Mouse (Mus musculus) lung, embryonic 15.5 days (tissue): ENCODE results near the gene Mgat4d. TPM values are rescaled to one million over a fixed set of nuclear protein-coding genes. Genes with fewer than 3 reads are reported as not detected.
A peak's percentile ranks its signal among the peaks of the same experiment; 100 is the strongest.

Experiments
- ATAC-seq: fragments of 200-750 bp; cut with Nextera tagmentation; 2 replicates; pipeline ENCODE4 v1.8.0; 2017; ENCODE audit warnings: moderate number of reproducible peaks, borderline replicate concordance; ENCODE audit not compliant: low FRiP score, low TSS enrichment; ENCODE audit errors: extremely low read depth
- H3K27ac ChIP-seq: fragments of 300-500 bp; sonication (generic); 2 replicates; pipeline ENCODE4 v1.5.1; 2015; ENCODE audit warnings: moderate library complexity, mild to moderate bottlenecking, inconsistent platforms
- H3K27me3 ChIP-seq: fragments of 300-500 bp; sonication (generic); 2 replicates; pipeline ENCODE4 v1.6.1; 2015; ENCODE audit warnings: inconsistent platforms
- H3K36me3 ChIP-seq: fragments of 300-500 bp; sonication (generic); 2 replicates; pipeline ENCODE4 v1.6.1; 2015; ENCODE audit warnings: inconsistent platforms
- H3K4me1 ChIP-seq: fragments of 300-500 bp; sonication (generic); 2 replicates; pipeline ENCODE4 v1.6.1; 2015; ENCODE audit warnings: inconsistent platforms
- H3K4me2 ChIP-seq: fragments of 300-500 bp; sonication (generic); 2 replicates; pipeline ENCODE4 v1.6.1; 2015; ENCODE audit warnings: inconsistent platforms, mild to moderate bottlenecking, moderate library complexity
- H3K4me3 ChIP-seq: fragments of 300-500 bp; sonication (generic); 2 replicates; pipeline ENCODE4 v1.5.1; 2015; ENCODE audit warnings: mild to moderate bottlenecking, inconsistent platforms
- H3K9ac ChIP-seq: fragments of 300-500 bp; sonication (generic); 2 replicates; pipeline ENCODE4 v1.6.1; 2015; ENCODE audit warnings: inconsistent platforms
- H3K9me3 ChIP-seq: fragments of 300-500 bp; sonication (generic); 2 replicates; pipeline ENCODE4 v1.6.1; 2016; ENCODE audit warnings: inconsistent platforms
- WGBS: fragments of 180-500 bp; shearing (Covaris S2); methylation state at CpG from one replicate; pipeline ENCODE4 v1.1.7; 2015; 5-methylcytosine and 5-hydroxymethylcytosine counted together
- polyA plus RNA-seq: library from polyadenylated mRNA; unstranded; fragments of >200 nt; fragmentation: Nextera tagmentation; extraction: Ambion mirVana; gene quantifications from 2 replicates; pipeline ENCODE4 v1.2.1, GENCODE M21; 2015

The Mgat4d gene
- polyA plus RNA-seq, 1 experiment from 2014 or later: not detected

DNA sequence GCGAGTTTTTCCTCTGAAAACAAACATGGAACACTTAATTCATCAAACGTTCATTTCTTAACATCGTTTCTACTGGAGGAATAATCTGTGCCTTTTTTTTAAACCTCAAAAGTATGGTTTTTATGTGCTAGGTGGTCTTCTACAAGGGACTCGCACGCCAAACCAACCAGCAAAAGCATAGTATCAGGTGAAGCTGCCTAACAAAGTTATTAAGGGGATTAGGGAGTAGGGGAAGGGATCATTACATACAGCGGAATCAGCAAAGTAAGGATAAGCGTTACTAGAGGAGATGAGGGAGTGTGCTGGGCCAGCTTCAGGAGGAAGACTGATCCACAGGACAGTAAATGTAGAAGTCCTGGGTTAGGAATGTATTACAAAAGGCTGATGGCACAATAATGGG lies 15.4 kb upstream of the Mgat4d start:
- H3K27me3 ChIP-seq: 0 out of 2 replicates have a peak, but pooled peaks cover 6% of the 10 kb centered on the region
- 0 out of 2 replicates have a peak, but pooled peaks have one; percentile 5 for ATAC-seq
- H3K4me2 ChIP-seq: peak overlapping the region; percentile 93
- H3K4me1 ChIP-seq: peaks cover 3% of the 10 kb centered on the region; the same call in 1 of the 2 replicates
- peak overlapping the region; percentile 93 for H3K4me3 ChIP-seq
- no peaks in the 10 kb centered on the region for H3K9me3 ChIP-seq
- H3K36me3 ChIP-seq: no peaks in the 10 kb centered on the region; the same call in 1 of the 2 replicates
- 12% methylated on average over 7 of the region's 7 CpGs for WGBS
- H3K27ac ChIP-seq: no peak overlapping the region
- H3K9ac ChIP-seq: peak overlapping the region; percentile 30; the same call in 1 of the 2 replicates

DNA sequence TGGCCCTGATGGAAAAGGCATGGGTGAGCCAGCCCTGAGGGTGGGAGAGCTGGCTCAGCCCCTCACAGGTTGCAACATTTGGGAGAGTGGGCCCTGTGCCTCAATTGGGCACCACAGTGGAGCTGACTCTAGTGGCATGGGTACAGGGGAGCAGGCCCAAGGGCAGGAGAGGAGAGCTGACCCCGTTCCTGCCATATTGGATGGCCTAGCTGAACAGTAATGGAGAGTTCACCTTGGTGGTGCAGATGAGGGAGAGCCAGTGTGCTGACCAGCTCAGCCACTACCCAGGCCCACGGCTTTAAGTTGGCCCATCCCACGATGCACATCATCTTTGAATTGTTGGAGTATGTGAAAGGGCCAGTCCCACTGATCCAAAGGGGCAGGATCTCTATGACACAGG lies 6.2 kb upstream of the Mgat4d start:
- WGBS: 82% methylated on average over 3 of the region's 3 CpGs
- ATAC-seq: peak; percentile 39
- H3K4me2 ChIP-seq: no peak overlapping the region

DNA sequence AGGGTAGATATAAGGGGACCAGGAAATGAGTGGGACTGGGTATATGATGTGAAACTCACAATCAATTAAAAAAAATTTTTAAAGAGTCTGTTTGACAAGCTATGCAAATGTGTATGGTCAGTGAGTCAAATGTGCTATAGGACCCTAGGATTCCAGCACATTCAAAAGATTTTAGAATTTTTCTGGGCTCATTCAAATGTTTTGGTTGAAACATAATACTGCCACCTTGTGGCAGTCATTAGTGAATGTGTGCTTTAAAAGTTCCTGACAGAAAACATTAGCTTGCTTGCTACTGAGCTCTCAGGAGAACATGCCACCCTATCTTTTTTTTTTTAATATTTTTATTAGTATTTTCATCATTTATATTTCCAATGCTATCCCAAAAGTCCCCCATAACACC lies 5.6 kb upstream of the Mgat4d start:
- Histone ChIP-seq H3K27ac (no peak overlapping the region), H3K4me2 (no peak overlapping the region), H3K4me1 (no peaks in the 10 kb centered on the region), H3K4me3 (no peak overlapping the region), H3K9me3 (no peaks in the 10 kb centered on the region), H3K9ac (no peak overlapping the region), H3K36me3 (no peaks in the 10 kb centered on the region), H3K27me3 (no peaks in the 10 kb centered on the region)
- no peak for ATAC-seq

More for the DNA sequence above, 6.2 kb upstream of the Mgat4d start:
- Histone ChIP-seq H3K9ac (no peak overlapping the region), H3K27me3 (no peaks in the 10 kb centered on the region), H3K4me3 (no peak overlapping the region), H3K36me3 (no peaks in the 10 kb centered on the region), H3K27ac (no peak overlapping the region), H3K4me1 (no peaks in the 10 kb centered on the region), H3K9me3 (no peaks in the 10 kb centered on the region)

DNA sequence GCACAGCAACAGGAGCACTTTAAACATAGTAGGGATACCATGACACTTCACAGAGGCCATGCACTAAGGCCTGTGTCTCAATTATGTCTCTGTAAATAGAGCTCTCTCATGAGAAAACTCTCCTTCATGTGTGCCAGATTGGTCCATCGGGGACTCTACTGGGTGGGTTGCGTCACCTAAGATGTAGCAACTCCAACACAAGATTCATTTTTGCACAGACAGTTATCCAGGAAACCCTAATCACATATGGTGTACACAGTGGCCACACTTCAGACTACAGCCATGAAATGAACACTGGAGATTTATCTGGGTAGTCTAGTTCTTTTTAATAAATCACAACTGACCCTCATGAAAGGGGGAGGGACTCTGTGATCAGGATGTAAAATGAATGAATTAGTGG lies 3.0 kb downstream of the Mgat4d start:
- no peaks in the 10 kb centered on the region for H3K9me3 ChIP-seq
- H3K4me3 ChIP-seq: no peak overlapping the region
- no peak overlapping the region for H3K27ac ChIP-seq
- H3K36me3 ChIP-seq: no peaks in the 10 kb centered on the region
- WGBS: 85% methylated on average over 2 of the region's 2 CpGs
- no peak overlapping the region for H3K4me2 ChIP-seq
- H3K27me3 ChIP-seq: no peaks in the 10 kb centered on the region
- H3K9ac ChIP-seq: no peak overlapping the region
- ATAC-seq: no peak
- no peaks in the 10 kb centered on the region for H3K4me1 ChIP-seq

DNA sequence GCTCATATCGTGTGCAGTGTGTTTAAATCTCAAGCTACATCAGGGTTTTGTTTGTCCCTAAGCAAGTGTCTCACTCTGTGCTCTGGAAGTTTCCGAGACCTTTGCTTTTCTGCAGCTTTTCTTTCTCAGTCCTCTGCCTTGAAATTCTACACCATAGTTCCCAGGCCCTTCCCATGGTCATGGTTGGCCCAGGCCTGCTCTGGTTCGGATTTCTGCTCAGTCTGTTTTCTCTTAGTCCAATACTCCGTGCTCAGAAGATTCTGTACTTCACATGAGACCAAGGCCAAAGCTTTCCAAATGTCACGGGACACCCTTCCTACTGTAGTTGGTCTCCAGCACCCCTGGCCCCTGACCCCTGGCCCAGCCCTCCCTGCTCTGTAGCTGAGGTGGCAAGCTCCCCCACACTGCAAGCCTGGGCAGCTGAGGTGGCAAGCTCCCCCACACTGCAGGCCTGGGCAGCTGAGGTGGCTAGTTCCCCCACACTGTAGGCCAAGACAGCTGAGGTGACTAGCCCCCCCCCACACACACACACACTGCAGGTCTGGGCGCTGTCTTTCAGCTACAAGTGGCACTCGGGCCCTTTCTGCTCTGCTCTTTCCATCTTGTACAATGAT lies 15.0 kb downstream of the Mgat4d start:
- Histone ChIP-seq H3K4me3 (no peak overlapping the region), H3K4me2 (no peak overlapping the region), H3K36me3 (no peaks in the 10 kb centered on the region), H3K9ac (no peak overlapping the region), H3K27ac (no peak overlapping the region), H3K27me3 (no peaks in the 10 kb centered on the region), H3K9me3 (no peaks in the 10 kb centered on the region), H3K4me1 (0 out of 2 replicates have a peak, but pooled peaks cover 7% of the 10 kb centered on the region)
- no peak for ATAC-seq
- WGBS: 40% methylated on average over 7 of the region's 7 CpGs

DNA sequence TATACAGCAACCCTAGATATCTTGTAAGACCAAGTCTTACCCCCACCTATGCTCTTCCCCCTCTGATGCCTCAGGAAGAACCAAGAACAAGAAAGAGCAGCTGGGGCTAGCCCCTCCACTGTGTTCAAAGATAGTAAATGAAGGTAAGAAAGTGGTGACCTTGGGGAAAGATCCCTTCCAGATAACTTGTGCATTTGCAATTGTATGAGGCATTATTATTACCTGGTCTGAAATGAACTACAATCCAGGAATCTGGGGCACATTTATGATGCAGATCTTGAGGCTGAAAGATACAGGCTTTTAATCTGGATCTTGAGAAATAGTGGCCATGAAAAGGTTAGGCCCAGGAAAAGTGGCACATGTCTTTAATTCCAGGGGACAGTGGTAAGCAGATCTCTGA lies 29.0 kb downstream of the Mgat4d start:
- no peak for ATAC-seq
- H3K27me3 ChIP-seq: no peaks in the 10 kb centered on the region
- no peak overlapping the region for H3K27ac ChIP-seq
- H3K4me2 ChIP-seq: no peak overlapping the region
- no peaks in the 10 kb centered on the region for H3K4me1 ChIP-seq
- H3K4me3 ChIP-seq: no peak overlapping the region
- H3K9ac ChIP-seq: no peak overlapping the region
- no peaks in the 10 kb centered on the region for H3K9me3 ChIP-seq
- H3K36me3 ChIP-seq: no peaks in the 10 kb centered on the region

DNA sequence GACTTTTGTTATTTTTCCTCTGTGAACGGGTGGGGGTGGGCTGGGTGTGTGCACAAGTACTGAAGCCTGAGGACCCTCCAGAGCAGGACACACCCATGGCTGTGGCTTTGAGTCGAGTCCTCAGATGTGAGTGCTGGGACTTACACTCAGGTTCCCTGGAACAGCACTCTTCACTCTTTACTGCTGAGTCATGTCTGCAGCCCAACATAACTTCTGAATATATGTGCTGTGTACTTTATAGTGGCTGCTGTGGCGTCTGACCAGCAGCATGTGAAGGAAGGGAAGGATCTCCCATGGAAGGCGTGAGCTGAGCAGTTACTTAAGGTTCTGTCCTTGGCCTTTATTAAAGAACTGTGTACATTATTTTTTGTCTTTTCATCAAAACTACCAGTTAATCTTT lies 31.9 kb downstream of the Mgat4d start:
- H3K9me3 ChIP-seq: no peaks in the 10 kb centered on the region
- no peak overlapping the region for H3K27ac ChIP-seq
- no peak overlapping the region for H3K4me3 ChIP-seq
- no peaks in the 10 kb centered on the region for H3K36me3 ChIP-seq
- H3K27me3 ChIP-seq: no peaks in the 10 kb centered on the region
- no peaks in the 10 kb centered on the region for H3K4me1 ChIP-seq
- no peak overlapping the region for H3K9ac ChIP-seq
- no peak for ATAC-seq
- WGBS: 44% methylated on average over 4 of the region's 4 CpGs
- no peak overlapping the region for H3K4me2 ChIP-seq

DNA sequence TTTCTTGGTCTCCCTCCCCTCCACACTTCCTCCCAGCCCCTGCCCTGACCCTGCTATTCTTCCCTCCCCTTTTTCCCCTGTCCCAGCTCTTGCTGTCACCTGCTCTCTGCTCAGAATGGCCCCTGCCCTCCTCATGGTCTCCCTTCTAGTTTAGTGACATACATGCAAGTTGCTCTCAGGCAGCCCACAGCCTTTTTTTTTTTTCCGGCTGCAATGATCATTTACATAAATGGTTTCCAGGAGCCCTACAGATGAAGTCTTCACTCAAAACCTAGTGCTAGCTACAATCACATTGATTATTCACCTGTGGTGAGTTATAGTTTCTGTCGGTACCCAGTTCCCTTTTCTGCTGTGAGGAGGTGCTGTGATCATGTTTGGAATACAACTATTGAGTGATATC lies 32.7 kb downstream of the Mgat4d start:
- WGBS: 77% methylated on average over 2 of the region's 2 CpGs
- ATAC-seq: no peak

DNA sequence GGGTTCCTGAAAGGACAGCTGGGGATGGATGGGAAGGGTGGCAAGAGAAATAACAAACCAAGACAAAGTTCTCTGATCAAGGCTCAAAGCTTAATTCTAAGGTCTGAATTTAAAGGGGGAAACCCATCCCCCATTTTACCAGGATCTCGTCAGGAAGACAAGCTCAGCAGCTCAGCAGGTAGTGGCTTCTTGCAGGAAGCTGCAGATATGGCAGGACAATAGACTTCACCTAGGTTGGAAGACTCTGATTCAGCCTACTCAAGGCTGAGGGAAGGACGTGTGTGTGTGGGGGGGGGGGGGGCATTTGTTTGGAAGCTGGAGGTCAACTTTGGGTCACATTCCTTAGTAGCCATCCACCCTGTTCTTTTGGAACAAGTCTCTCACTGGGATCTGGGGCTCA lies 34.6 kb downstream of the Mgat4d start:
- Histone ChIP-seq H3K36me3 (no peaks in the 10 kb centered on the region), H3K27me3 (no peaks in the 10 kb centered on the region), H3K4me2 (no peak overlapping the region), H3K9ac (no peak overlapping the region), H3K27ac (no peak overlapping the region), H3K4me3 (no peak overlapping the region), H3K4me1 (no peaks in the 10 kb centered on the region), H3K9me3 (no peaks in the 10 kb centered on the region)
- 18% methylated on average over 2 of the region's 2 CpGs for WGBS
- no peak for ATAC-seq

More for the DNA sequence above, 32.7 kb downstream of the Mgat4d start:
- Histone ChIP-seq H3K36me3 (no peaks in the 10 kb centered on the region), H3K27ac (no peak overlapping the region), H3K4me2 (no peak overlapping the region), H3K9me3 (no peaks in the 10 kb centered on the region), H3K4me1 (no peaks in the 10 kb centered on the region), H3K4me3 (no peak overlapping the region), H3K27me3 (no peaks in the 10 kb centered on the region), H3K9ac (no peak overlapping the region)

DNA sequence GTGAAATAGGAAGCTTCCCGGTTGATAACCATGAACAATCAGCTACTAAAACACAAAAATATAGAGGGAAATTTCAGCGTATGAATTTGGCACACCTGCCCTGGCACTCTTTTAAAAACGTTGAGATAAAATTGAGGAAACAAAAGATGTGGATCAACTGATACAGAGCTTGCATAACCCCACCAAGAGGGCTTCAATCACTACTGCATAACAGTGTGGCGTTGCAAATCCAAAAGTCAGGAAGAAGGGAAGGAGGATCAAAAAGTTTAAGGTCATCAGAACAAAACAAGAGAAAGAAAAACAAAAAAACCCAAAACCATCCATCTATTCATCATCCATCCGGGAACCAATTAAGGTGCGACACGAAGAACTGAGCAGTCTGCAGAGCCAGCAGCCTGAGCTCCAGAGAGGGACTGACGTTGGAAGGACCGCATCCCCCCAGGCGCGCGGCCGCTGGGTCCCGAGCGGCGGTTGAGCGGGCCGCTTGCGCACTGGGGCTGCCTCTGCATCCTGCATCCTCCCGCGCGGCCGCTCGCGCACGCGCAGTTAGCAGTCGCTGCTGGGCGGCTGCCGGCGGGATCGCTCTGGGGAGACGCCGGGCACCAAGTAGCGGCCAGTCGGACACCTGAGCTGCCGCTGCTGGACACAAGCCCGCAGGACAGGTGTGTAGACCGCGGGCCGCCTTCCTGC lies 41.2 kb downstream of the Mgat4d start, which contains the start of gene Clgn:
TSS of gene Clgn (plus strand) at position 552 of the 690 bp plus-strand sequence.
- H3K27me3 ChIP-seq: peaks cover 33% of the 10 kb centered on the region
- 5% methylated on average over 39 of the region's 41 CpGs for WGBS

DNA sequence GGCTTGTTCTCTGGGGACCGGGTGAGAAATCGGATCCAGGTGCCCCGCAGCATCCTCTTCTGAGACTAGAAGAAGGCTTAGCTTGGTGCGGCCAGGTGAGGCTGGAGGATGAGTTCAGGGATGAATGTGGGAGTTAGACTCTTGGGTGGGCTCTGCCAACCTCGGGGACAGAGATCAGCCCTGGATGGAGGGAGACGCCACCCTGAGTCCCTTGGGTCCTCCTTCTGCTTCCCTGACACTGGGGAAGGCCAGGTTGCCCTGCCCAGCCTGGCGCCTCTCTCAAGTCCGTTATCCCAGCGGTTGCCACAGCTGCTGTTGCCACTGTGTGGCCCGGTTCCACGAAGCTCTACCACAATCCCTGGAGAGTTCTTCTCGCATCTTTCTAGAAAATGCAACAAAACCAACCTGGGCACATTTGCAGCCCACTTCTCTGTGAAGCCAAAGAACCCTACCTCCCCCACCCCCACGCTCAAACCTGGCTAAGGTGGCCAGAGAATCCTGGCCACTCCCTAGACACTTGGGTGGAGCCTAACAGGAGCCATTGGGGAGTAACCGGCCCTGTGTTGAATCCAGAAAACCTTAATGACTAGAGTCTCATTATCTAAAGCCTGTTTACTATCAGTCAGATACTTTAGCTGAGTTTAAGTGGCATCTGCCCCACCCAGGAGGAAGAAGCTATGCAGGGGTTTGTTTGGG lies 41.9 kb downstream of the Mgat4d start:
- Histone ChIP-seq H3K27me3 (peaks cover 33% of the 10 kb centered on the region), H3K9ac (no peak overlapping the region)
- ATAC-seq: no peak

More for the DNA sequence above, 41.2 kb downstream of the Mgat4d start, which contains the start of gene Clgn:
- peak within 1 kb of the TSS; percentile 36 for H3K4me3 ChIP-seq
- 0 out of 2 replicates have a peak, but pooled peaks cover 3% of the 10 kb centered on the region for H3K9me3 ChIP-seq
- H3K27ac ChIP-seq: no peak within 1 kb of the TSS
- peak within 1 kb of the TSS; percentile 66 for H3K4me2 ChIP-seq
- ATAC-seq: 0 out of 2 replicates have a peak, but pooled peaks have one; percentile 19
- no peaks in the 10 kb centered on the region for H3K36me3 ChIP-seq
- H3K9ac ChIP-seq: 0 out of 2 replicates have a peak within 1 kb of the TSS, but pooled peaks have one; percentile 11
- H3K4me1 ChIP-seq: peaks cover 7% of the 10 kb centered on the region; the same call in 1 of the 2 replicates

More for the DNA sequence above, 41.9 kb downstream of the Mgat4d start:
- Histone ChIP-seq H3K4me3 (peak overlapping the region; percentile 36), H3K27ac (no peak overlapping the region), H3K36me3 (no peaks in the 10 kb centered on the region), H3K4me2 (peak overlapping the region; percentile 66), H3K4me1 (peaks cover 7% of the 10 kb centered on the region; the same call in 1 of the 2 replicates), H3K9me3 (0 out of 2 replicates have a peak, but pooled peaks cover 3% of the 10 kb centered on the region)
- 11% methylated on average over 14 of the region's 14 CpGs for WGBS
